Mouse (Mus musculus): Measurements from ENCODE around the gene March2.

DNA sequence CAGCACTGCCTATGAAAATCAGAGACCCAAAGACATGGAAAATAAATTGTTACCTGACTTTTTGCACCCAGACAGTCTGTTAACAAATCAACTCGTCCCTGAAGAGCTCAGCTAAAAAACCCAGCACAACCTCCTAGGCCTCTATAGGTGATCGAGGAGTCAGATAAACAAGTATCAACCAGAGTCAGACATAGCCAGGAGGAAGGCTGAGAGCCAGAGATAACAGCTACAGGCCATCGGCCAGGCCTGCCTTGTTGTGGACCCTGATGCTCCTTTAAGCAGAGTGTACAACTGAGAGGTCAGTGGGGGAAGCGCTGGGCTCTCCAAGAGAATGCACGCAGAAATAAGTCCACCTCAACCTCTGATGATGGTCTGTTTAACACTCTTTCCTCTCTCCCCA lies 5.2 kb downstream of the March2 start:
- TF ChIP-seq POLR2A (IDR thresholded peaks at IDR 0.05; ENCODE audit: insufficient read depth, low read length), result no peak
- TF ChIP-seq CTCF (IDR thresholded peaks at IDR 0.05; ENCODE audit: low read depth, low read length), result no peak
- TF ChIP-seq EP300 (IDR thresholded peaks at IDR 0.05; ENCODE audit: insufficient read depth, low read depth, low read length), result no peak
